Mouse (Mus musculus) intestine, embryonic 14.5 days (tissue): ENCODE results near the gene Pcgf2. TPM values are rescaled to one million over a fixed set of nuclear protein-coding genes. Genes with fewer than 3 reads are reported as not detected.
A peak's percentile ranks its signal among the peaks of the same experiment; 100 is the strongest.

ENCODE experiments used
- ATAC-seq: fragments of 200-750 bp; cut with Nextera tagmentation; replicated peaks from 2 replicates; pipeline ENCODE4 v1.8.0; 2017; ENCODE audit warnings: low read depth, moderate number of reproducible peaks, moderate TSS enrichment, moderate library complexity; ENCODE audit not compliant: low FRiP score, low TSS enrichment
- DNase-seq: peaks from one replicate; pipeline ENCODE4 v3.0.0-alpha.2; 2018; ENCODE audit warnings: low spot score
- H3K27ac ChIP-seq: fragments of 300-500 bp; sonication (generic); 2 replicates; pipeline ENCODE4 v1.5.1; 2014; ENCODE audit warnings: low read depth, mild to moderate bottlenecking, control low read depth
- H3K27me3 ChIP-seq: fragments of 300-500 bp; sonication (generic); replicated peaks from 2 replicates; pipeline ENCODE4 v1.6.1; 2014; ENCODE audit warnings: low read length, control low read depth; ENCODE audit not compliant: control insufficient read depth, insufficient read depth
- H3K36me3 ChIP-seq: fragments of 300-500 bp; sonication (generic); 2 replicates; pipeline ENCODE4 v1.6.1; 2014; ENCODE audit warnings: low read length, control low read depth; ENCODE audit not compliant: control insufficient read depth, insufficient read depth
- H3K4me1 ChIP-seq: fragments of 300-500 bp; sonication (generic); replicated peaks from 2 replicates; pipeline ENCODE4 v1.6.1; 2014; ENCODE audit warnings: low read length, control low read depth, mixed read lengths; ENCODE audit not compliant: control insufficient read depth, insufficient read depth
- H3K4me2 ChIP-seq: fragments of 300-500 bp; sonication (generic); 2 replicates; pipeline ENCODE4 v1.6.1; 2014; ENCODE audit warnings: low read length
- H3K4me3 ChIP-seq: fragments of 300-500 bp; sonication (generic); 2 replicates; pipeline ENCODE4 v1.5.1; 2014; ENCODE audit warnings: low read depth, low read length, control low read depth, mixed read lengths
- H3K9ac ChIP-seq: fragments of 300-500 bp; sonication (generic); 2 replicates; pipeline ENCODE4 v1.6.1; 2014; ENCODE audit warnings: mild to moderate bottlenecking, low read length
- H3K9me3 ChIP-seq: fragments of 300-500 bp; sonication (generic); 2 replicates; pipeline ENCODE4 v1.6.1; 2016; ENCODE audit warnings: low read length, control low read depth; ENCODE audit not compliant: control insufficient read depth
- WGBS: fragments of 180-500 bp; shearing (Covaris S2); extraction: QIAGEN DNeasy Blood & Tissue Kit; methylation state at CpG from one replicate; pipeline ENCODE4 v1.1.7; 2014; 5-methylcytosine and 5-hydroxymethylcytosine counted together
- polyA plus RNA-seq: library from polyadenylated mRNA; unstranded; fragments of >200 nt; fragmentation: Nextera tagmentation; extraction: Ambion mirVana; gene quantifications from 2 replicates; pipeline ENCODE4 v1.2.1, GENCODE M21; 2014

The Pcgf2 gene
- polyA plus RNA-seq, 1 experiment from 2014 or later = 19.7 TPM

DNA sequence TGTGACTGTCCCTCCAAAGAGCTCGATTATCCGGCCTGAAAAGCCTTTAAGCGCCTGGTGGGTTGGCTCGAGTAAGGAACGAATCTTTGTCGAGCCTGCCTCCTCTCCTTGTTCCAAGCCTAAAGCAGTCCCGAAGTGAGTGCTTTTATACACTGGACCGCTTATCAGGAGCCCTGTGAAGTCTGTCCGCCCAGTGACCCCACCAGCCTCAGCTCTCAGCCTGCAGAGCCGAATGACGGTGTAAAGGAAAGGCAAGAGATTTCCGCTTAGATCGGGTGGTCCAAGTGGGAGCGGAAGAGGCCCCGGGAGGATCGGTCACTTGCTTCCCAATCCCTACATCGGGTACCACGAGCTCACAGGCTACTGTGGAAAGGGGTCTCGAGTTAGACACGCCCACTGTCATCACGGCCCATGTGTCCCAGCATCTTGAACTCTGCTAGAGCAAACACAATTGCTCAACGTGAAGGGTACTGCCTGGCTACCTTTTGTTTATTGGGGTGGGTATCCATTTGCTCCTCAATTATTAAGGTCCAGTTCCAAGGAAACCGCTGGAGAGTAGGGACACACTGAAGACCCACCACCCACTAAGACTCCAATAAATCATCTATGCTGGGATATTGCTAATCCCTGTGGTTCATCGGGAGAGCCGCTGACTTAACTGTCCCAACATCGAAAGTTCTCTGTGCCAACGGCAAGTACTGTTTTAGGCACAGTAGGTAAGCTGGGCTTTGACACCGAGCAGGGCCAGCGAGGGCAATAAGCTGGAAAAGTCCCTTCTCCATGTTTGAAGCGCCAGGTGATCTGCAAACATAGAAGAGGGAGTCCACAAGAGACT lies 666 bp upstream of the Pcgf2 start:
- Histone ChIP-seq H3K9me3 (no peaks in the 10 kb centered on the region), H3K9ac (peak overlapping the region; percentile 72), H3K4me2 (peak overlapping the region; percentile 89), H3K4me3 (peak overlapping the region; percentile 99), H3K27ac (peak overlapping the region; percentile 98), H3K27me3 (no peaks in the 10 kb centered on the region), H3K36me3 (peaks cover 9% of the 10 kb centered on the region), H3K4me1 (peaks cover 40% of the 10 kb centered on the region)
- peak; percentile 78 for DNase-seq
- no peak for ATAC-seq
- 14% methylated on average over 30 of the region's 30 CpGs for WGBS

DNA sequence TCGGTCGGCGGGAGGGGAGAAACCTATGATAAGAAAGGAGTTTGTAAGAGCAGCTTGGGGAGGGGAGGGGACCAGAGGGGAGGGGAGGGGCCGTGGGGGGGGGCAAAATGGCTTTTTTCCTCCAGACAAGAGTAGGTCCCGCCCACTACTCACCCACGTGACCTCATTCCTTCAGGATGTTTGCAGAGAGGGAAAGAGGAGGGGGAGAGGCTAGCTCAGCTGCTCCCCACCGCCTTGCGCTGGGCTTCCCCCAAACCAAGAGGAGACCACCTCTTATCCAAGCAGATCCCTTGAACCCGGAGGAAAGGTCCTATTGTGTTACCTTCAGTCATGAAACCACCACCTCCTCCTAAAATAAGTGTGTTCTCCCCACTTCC lies 683 bp downstream of the Pcgf2 start:
- Histone ChIP-seq H3K4me2 (peak overlapping the region; percentile 89), H3K9ac (peak overlapping the region; percentile 94), H3K27me3 (no peaks in the 10 kb centered on the region), H3K27ac (peak overlapping the region; percentile 98), H3K36me3 (0 out of 2 replicates have a peak, but pooled peaks cover 4% of the 10 kb centered on the region), H3K4me1 (peaks cover 53% of the 10 kb centered on the region), H3K9me3 (no peaks in the 10 kb centered on the region), H3K4me3 (peak overlapping the region; percentile 99)
- WGBS = 0% methylated on average over 3 of the region's 9 CpGs
- DNase-seq = peak; percentile 95
- ATAC-seq = peak; percentile 42

- Histone ChIP-seq H3K4me2 (peak overlapping the region; percentile 74), H3K4me3 (peak overlapping the region; percentile 99), H3K27me3 (no peaks in the 10 kb centered on the region), H3K4me1 (peaks cover 52% of the 10 kb centered on the region), H3K9ac (peak overlapping the region; percentile 94), H3K9me3 (no peaks in the 10 kb centered on the region), H3K27ac (peak overlapping the region; percentile 98), H3K36me3 (0 out of 2 replicates have a peak, but pooled peaks cover 4% of the 10 kb centered on the region)
- DNase-seq (peak; percentile 91), ATAC-seq (peak; percentile 1; the same call in 1 of the 2 replicates)
- WGBS = under 1% methylated on average over 57 of the region's 63 CpGs
Observed at GRCm38 (mm10) chr11:97698741-97699611, 1.3 kb downstream of the Pcgf2 start.

DNA sequence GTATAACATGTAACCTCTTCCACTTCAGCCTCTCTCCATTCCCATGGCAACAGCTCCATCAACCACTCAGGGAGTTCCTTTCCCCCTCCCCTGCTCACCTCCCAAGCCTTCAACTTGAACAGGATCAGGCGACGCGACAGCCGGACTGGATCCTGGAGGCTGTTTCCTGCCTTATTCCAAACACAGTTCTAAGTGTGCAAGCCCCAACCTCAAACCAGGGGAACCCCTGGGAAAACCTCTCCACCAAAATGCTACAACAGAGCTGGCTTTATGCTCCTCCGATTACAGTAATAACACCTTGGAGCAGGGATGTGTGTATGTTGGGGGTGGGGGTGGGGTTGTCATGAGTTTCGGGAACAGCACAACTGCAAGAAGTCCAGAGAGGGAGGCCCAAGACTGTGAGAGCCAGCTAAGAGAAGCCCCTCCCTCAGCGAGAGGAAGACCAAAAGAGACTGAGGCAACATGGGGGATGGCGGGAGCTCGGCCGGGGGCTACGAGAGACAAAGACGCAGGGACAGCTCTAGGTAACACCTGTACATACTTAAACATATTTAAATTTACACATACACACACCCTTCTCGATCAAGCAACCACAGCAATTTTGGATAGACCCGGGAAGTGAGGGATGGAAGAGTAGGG lies 2.3 kb downstream of the Pcgf2 start:
- DNase-seq = peak; percentile 62
- no peak for ATAC-seq
- Histone ChIP-seq H3K4me3 (peak overlapping the region; percentile 99), H3K36me3 (peaks cover 10% of the 10 kb centered on the region; the same call in 1 of the 2 replicates), H3K27me3 (no peaks in the 10 kb centered on the region), H3K4me1 (peaks cover 50% of the 10 kb centered on the region), H3K4me2 (peak overlapping the region; percentile 74), H3K9me3 (no peaks in the 10 kb centered on the region), H3K27ac (peak overlapping the region; percentile 98), H3K9ac (peak overlapping the region; percentile 94)
- WGBS = 2% methylated on average over 14 of the region's 14 CpGs

DNA sequence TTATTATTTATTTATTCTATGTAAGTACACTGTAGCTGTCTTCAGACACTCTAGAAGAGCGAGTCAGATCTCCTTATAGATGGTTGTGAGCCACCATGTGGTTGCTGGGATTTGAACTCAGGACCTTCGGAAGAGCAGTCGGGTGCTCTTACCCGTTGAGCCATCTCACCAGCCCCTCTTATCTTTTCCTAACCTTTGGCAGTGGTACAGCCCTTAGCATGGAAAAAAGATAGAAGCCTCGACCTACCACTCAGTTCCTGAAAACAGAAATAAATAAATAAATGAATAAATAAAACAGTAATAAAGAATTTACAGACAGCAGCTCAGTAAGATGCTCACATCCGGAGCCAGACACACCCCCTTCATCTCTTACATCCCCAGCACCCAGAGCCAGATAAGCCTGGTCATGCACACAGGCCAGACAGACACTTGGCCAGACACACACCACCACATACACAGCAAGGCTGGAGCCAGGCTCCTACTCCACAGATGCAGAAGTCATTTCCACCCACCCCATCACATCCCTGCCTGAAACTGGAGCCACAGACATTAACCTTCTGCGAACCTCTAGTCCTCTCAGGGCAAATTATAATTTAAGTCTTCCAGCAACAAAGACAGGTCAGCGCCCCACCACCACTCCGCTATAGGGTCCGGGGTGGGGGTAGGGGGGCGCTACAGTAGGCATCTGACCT lies 3.0 kb downstream of the Pcgf2 start:
- Histone ChIP-seq H3K4me2 (peak overlapping the region; percentile 74), H3K9me3 (no peaks in the 10 kb centered on the region), H3K4me1 (peaks cover 50% of the 10 kb centered on the region), H3K27me3 (no peaks in the 10 kb centered on the region), H3K4me3 (peak overlapping the region; percentile 99), H3K36me3 (peaks cover 16% of the 10 kb centered on the region), H3K27ac (peak overlapping the region; percentile 98; the same call in 1 of the 2 replicates), H3K9ac (peak overlapping the region; percentile 94)
- WGBS = 46% methylated on average over 11 of the region's 11 CpGs
- ATAC-seq (no peak), DNase-seq (no peak)

- peaks cover 23% of the 10 kb centered on the region for H3K36me3 ChIP-seq
- DNase-seq (no peak), ATAC-seq (no peak)
- no peak overlapping the region for H3K4me3 ChIP-seq
- H3K27ac ChIP-seq = no peak overlapping the region
- H3K27me3 ChIP-seq = no peaks in the 10 kb centered on the region
- H3K4me2 ChIP-seq = peak overlapping the region; percentile 74; the same call in 1 of the 2 replicates
- no peaks in the 10 kb centered on the region for H3K9me3 ChIP-seq
- 72% methylated on average over 8 of the region's 8 CpGs for WGBS
- no peak overlapping the region for H3K9ac ChIP-seq
- H3K4me1 ChIP-seq = peaks cover 45% of the 10 kb centered on the region
Observed at GRCm38 (mm10) chr11:97696669-97697068, 3.6 kb downstream of the Pcgf2 start.

DNA sequence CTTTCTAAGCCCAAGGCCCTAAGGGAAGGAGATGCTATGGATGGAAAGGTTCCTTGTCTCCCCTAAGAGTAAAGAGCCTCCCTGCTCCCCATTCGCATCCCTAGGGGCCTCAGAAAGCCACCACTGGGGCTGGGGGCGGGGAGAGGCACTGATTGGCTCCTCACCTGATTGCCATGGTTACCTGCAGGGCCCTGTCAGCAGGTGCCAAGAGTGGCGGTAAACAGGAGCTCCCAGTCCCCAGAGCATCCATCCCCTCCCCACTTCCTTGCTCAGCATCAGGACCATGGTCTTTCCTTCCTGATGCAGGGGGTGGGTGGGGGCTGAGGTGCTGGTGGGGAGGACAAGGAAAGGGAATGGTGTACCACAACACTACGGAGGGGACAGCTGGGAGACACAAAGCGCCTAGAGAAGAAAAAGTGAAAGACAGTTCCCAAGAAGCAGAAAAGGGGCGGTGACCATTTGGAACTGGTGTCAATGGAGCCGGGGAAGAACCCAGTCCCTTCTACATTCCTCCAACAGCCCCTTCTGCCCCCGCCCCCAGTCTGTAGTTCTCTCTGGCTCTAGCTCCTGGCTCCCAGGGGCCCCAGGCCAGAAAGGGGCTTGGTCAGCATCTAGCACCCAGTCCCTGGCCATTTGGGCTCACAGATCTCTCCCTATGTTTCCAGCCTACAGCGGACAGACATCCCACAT lies 4.4 kb downstream of the Pcgf2 start:
- H3K27me3 ChIP-seq = no peaks in the 10 kb centered on the region
- peaks cover 31% of the 10 kb centered on the region for H3K36me3 ChIP-seq
- no peaks in the 10 kb centered on the region for H3K9me3 ChIP-seq
- ATAC-seq (no peak), DNase-seq (no peak)
- no peak overlapping the region for H3K9ac ChIP-seq
- peak overlapping the region; percentile 24 for H3K27ac ChIP-seq
- H3K4me3 ChIP-seq = no peak overlapping the region
- WGBS = 47% methylated on average over 9 of the region's 9 CpGs
- peak overlapping the region; percentile 20 for H3K4me2 ChIP-seq
- peaks cover 37% of the 10 kb centered on the region for H3K4me1 ChIP-seq
